11 mouse cellular contexts compared by ENCODE assay signal in genomic region chr2:29515831-29516447, GRCm38 (mm10).
DNase-seq lines count a peak whose midpoint lies in the region; ATAC-seq and TF ChIP-seq lines count a peak whose summit lies in the region.
"Had no signal": no experiment of that assay in that cellular context is flagged by ENCODE, and none has a peak within 500 bp of the region (broad histone marks: within the 10 kb centered on the region; RNA-seq: fewer than 3 reads in every experiment).

No protein-coding gene starts in this region.

- H3K4me2 ChIP-seq in forebrain, embryonic 16.5 days (ENCODE audit: low read length): no peak overlapping the region
- no peak overlapping the region for H3K4me2 ChIP-seq in hindbrain, embryonic 16.5 days (ENCODE audit: low read length)
- no peak overlapping the region for H3K4me2 ChIP-seq in intestine, embryonic 15.5 days (replicated peaks)
- H3K4me2 ChIP-seq: embryonic facial prominence, embryonic 13.5 days; liver, embryonic 15.5 days had no signal

- H3K9me3 ChIP-seq in forebrain, embryonic 16.5 days (ENCODE audit: control insufficient read depth, low read length): no peaks in the 10 kb centered on the region
- no peaks in the 10 kb centered on the region for H3K9me3 ChIP-seq in hindbrain, embryonic 16.5 days (ENCODE audit: control insufficient read depth, low read length)
- H3K9me3 ChIP-seq in intestine, embryonic 15.5 days: no peaks in the 10 kb centered on the region
- H3K9me3 ChIP-seq: embryonic facial prominence, embryonic 13.5 days; liver, embryonic 15.5 days had no signal

- TF ChIP-seq CTCF in brain, embryonic 14.5 days (IDR thresholded peaks at IDR 0.05; ENCODE audit: borderline replicate concordance, extremely low read depth, insufficient read depth, insufficient read length): no peak
- no peak for TF ChIP-seq CTCF in kidney, adult 2 months (conservative IDR thresholded peaks at IDR 0.05; ENCODE audit: insufficient read depth, insufficient read length, low read depth, low read length)

- peak; percentile 31 for DNase-seq in adrenal gland, adult 8-10 months
- peak; percentile 80 for DNase-seq in brain, embryonic 14.5 days (ENCODE audit: low read depth)
- no peak for DNase-seq in lung, postnatal 25 days (ENCODE audit: low spot score)
- no peak for DNase-seq in kidney, adult 2 months
- DNase-seq: thymus, adult 18-20 months had no signal

- H3K36me3 ChIP-seq in forebrain, embryonic 16.5 days (ENCODE audit: control insufficient read depth, insufficient read depth): no peaks in the 10 kb centered on the region
- H3K36me3 ChIP-seq in hindbrain, embryonic 16.5 days (ENCODE audit: control insufficient read depth, insufficient read depth, low read length): no peaks in the 10 kb centered on the region
- H3K36me3 ChIP-seq in kidney, adult 2 months (ENCODE audit: control insufficient read depth, insufficient read depth, low read length): no peaks in the 10 kb centered on the region
- H3K36me3 ChIP-seq in intestine, embryonic 15.5 days: no peaks in the 10 kb centered on the region
- H3K36me3 ChIP-seq: embryonic facial prominence, embryonic 13.5 days; liver, embryonic 15.5 days had no signal

- H3K9ac ChIP-seq in forebrain, embryonic 16.5 days (replicated peaks; ENCODE audit: low read depth, low read length): no peak overlapping the region; the same call in 1 of the 2 replicates
- H3K9ac ChIP-seq in hindbrain, embryonic 16.5 days (ENCODE audit: low read depth, low read length): no peak overlapping the region
- H3K9ac ChIP-seq in intestine, embryonic 15.5 days: no peak overlapping the region
- H3K9ac ChIP-seq: liver, embryonic 15.5 days had no signal

- 66% methylated on average over 4 of the region's 4 CpGs for WGBS in forebrain, embryonic 16.5 days
- WGBS in hindbrain, embryonic 16.5 days: 72% methylated on average over 4 of the region's 4 CpGs
- 92% methylated on average over 4 of the region's 4 CpGs for WGBS in kidney, adult 2 months
- 84% methylated on average over 4 of the region's 4 CpGs for WGBS in intestine, embryonic 15.5 days

- H3K4me3 ChIP-seq in forebrain, embryonic 16.5 days (replicated peaks; ENCODE audit: low read length): no peak overlapping the region
- no peak overlapping the region for H3K4me3 ChIP-seq in hindbrain, embryonic 16.5 days (ENCODE audit: low read length)
- H3K4me3 ChIP-seq in kidney, adult 2 months (ENCODE audit: insufficient read depth, low read depth, low read length): no peak overlapping the region
- H3K4me3 ChIP-seq in intestine, embryonic 15.5 days (replicated peaks): no peak overlapping the region
- H3K4me3 ChIP-seq: embryonic facial prominence, embryonic 13.5 days; liver, embryonic 15.5 days had no signal

- 0 out of 2 replicates have a peak overlapping the region, but pooled peaks have one; percentile 46 for H3K27ac ChIP-seq in forebrain, embryonic 16.5 days (ENCODE audit: low read length)
- no peak overlapping the region for H3K27ac ChIP-seq in hindbrain, embryonic 16.5 days (ENCODE audit: low read depth, low read length)
- no peak overlapping the region for H3K27ac ChIP-seq in kidney, adult 2 months (ENCODE audit: insufficient read depth, low read depth, low read length)
- no peak overlapping the region for H3K27ac ChIP-seq in intestine, embryonic 15.5 days
- H3K27ac ChIP-seq: embryonic facial prominence, embryonic 13.5 days; liver, embryonic 15.5 days had no signal

- no peak for TF ChIP-seq POLR2A in brain, embryonic 14.5 days (IDR thresholded peaks at IDR 0.05; ENCODE audit: borderline replicate concordance, extremely low read depth, insufficient read depth, insufficient read length, poor library complexity, severe bottlenecking)
- no peak for TF ChIP-seq POLR2A in kidney, adult 2 months (IDR thresholded peaks at IDR 0.05; ENCODE audit: low read depth, low read length)

- peaks cover 75% of the 10 kb centered on the region for H3K4me1 ChIP-seq in forebrain, embryonic 16.5 days (replicated peaks; ENCODE audit: control insufficient read depth, insufficient read depth, low read length)
- peaks cover 13% of the 10 kb centered on the region for H3K4me1 ChIP-seq in hindbrain, embryonic 16.5 days (ENCODE audit: control insufficient read depth, insufficient read depth, low read depth, low read length)
- peaks cover 2% of the 10 kb centered on the region; the same call in 1 of the 2 replicates for H3K4me1 ChIP-seq in kidney, adult 2 months (ENCODE audit: control insufficient read depth, insufficient read depth, low read length)
- no peaks in the 10 kb centered on the region for H3K4me1 ChIP-seq in intestine, embryonic 15.5 days (replicated peaks)
- H3K4me1 ChIP-seq: liver, embryonic 15.5 days had no signal

- ATAC-seq in forebrain, embryonic 16.5 days: peak; percentile 39; the same call in 1 of the 2 replicates
- peak; percentile 59; the same call in 1 of the 2 replicates for ATAC-seq in hindbrain, embryonic 16.5 days
- no peak for ATAC-seq in megakaryocyte, adult 5-6 weeks (ENCODE audit: poor library complexity, severe bottlenecking)
- ATAC-seq in intestine, embryonic 15.5 days: no peak

- H3K27me3 ChIP-seq in forebrain, embryonic 16.5 days (replicated peaks; ENCODE audit: control insufficient read depth, insufficient read depth, low read length): no peaks in the 10 kb centered on the region
- no peaks in the 10 kb centered on the region for H3K27me3 ChIP-seq in hindbrain, embryonic 16.5 days (replicated peaks; ENCODE audit: control insufficient read depth, insufficient read depth, low read length)
- H3K27me3 ChIP-seq in kidney, adult 2 months (replicated peaks; ENCODE audit: control insufficient read depth, insufficient read depth, low read length): no peaks in the 10 kb centered on the region
- no peaks in the 10 kb centered on the region for H3K27me3 ChIP-seq in intestine, embryonic 15.5 days (replicated peaks)
- H3K27me3 ChIP-seq: embryonic facial prominence, embryonic 13.5 days; liver, embryonic 15.5 days had no signal

Comparison
In these comparisons a context has a peak if more than half of its experiments do, and no peak if none do; other contexts are left out.
1. DNase-seq: peak in adrenal gland, adult 8-10 months (single experiment) and brain, embryonic 14.5 days (single experiment); none in lung, postnatal 25 days (single experiment) and kidney, adult 2 months (single experiment).
2. ATAC-seq: peak in forebrain, embryonic 16.5 days (single experiment) and hindbrain, embryonic 16.5 days (single experiment); none in megakaryocyte, adult 5-6 weeks (single experiment) and intestine, embryonic 15.5 days (single experiment).